Comparison of ENCODE assay signal across 9 mouse cellular contexts in genomic region chr9:61707296-61707695, GRCm38 (mm10).
"Had no signal": no experiment of that assay in that cellular context is flagged by ENCODE, and none has a peak within 500 bp of the region (broad histone marks: within the 10 kb centered on the region; RNA-seq: fewer than 3 reads in every experiment).

No protein-coding gene starts in this region.

- H3K4me2 ChIP-seq: intestine, embryonic 15.5 days; limb, embryonic 15.5 days; midbrain, embryonic 13.5 days had no signal

- H3K9ac ChIP-seq: intestine, embryonic 15.5 days; limb, embryonic 15.5 days; liver, embryonic 13.5 days; midbrain, embryonic 13.5 days had no signal

- H3K27ac ChIP-seq: intestine, embryonic 15.5 days; left cerebral cortex, adult 2 months; limb, embryonic 15.5 days; liver, embryonic 13.5 days; midbrain, embryonic 13.5 days had no signal

- H3K9me3 ChIP-seq: intestine, embryonic 15.5 days; limb, embryonic 15.5 days; liver, embryonic 13.5 days; midbrain, embryonic 13.5 days had no signal

- DNase-seq: kidney, adult 18-20 months; kidney, postnatal 10 days; liver, embryonic 13.5 days; lung, postnatal 14 days; right cerebral cortex, adult 18-20 months had no signal

- ATAC-seq: intestine, embryonic 15.5 days; midbrain, embryonic 13.5 days had no signal

- H3K36me3 ChIP-seq: intestine, embryonic 15.5 days; limb, embryonic 15.5 days; liver, embryonic 13.5 days; midbrain, embryonic 13.5 days had no signal

- H3K4me3 ChIP-seq: intestine, embryonic 15.5 days; left cerebral cortex, adult 2 months; limb, embryonic 15.5 days; liver, embryonic 13.5 days; midbrain, embryonic 13.5 days had no signal

- H3K27me3 ChIP-seq: intestine, embryonic 15.5 days; liver, embryonic 13.5 days had no signal
